Comparison of ENCODE assay signal across 8 mouse cellular contexts in the genomic region with DNA sequence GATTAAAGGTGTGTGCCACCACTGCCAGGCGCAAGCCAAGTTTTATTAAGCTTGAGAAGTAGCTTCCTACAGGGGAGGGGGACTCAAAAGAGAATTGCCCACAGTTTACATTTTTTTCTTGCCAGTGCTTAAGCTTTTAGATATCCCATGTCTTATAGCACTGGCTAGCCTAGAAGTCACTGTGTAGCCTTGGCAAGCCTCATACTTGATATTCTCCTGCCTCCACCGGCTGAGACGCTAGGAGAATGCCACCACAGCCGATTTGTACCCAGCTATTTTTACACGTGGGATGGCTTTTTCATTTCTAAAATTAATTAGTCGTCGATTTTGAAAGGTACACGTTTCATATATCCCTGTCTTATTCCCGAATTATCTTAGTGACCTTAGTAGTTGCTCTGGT. TPM values are rescaled to one million over a fixed set of nuclear protein-coding genes. Genes with fewer than 3 reads are reported as not detected.
DNase-seq lines count a peak whose midpoint lies in the region; ATAC-seq and TF ChIP-seq lines count a peak whose summit lies in the region.

No protein-coding gene starts in this region.

- peak overlapping the region; percentile 63 for H3K27ac ChIP-seq in spleen, adult 2 months (ENCODE audit: insufficient read depth, low read length)
- H3K27ac ChIP-seq in limb, embryonic 15.5 days: peak overlapping the region; percentile 60
- H3K27ac ChIP-seq in stomach, postnatal 0 days (replicated peaks): peak overlapping the region; percentile 69

- H3K9me3 ChIP-seq in limb, embryonic 15.5 days: no peaks in the 10 kb centered on the region
- H3K9me3 ChIP-seq in stomach, postnatal 0 days (ENCODE audit: control insufficient read depth, low read length): no peaks in the 10 kb centered on the region

- WGBS in spleen, adult 2 months: 21% methylated on average over 9 of the region's 9 CpGs
- WGBS in limb, embryonic 15.5 days: 27% methylated on average over 9 of the region's 9 CpGs
- 22% methylated on average over 9 of the region's 9 CpGs for WGBS in stomach, postnatal 0 days

- H3K4me3 ChIP-seq in spleen, adult 2 months (ENCODE audit: extremely low read depth, insufficient read depth, insufficient read length): peak overlapping the region; percentile 38
- peak overlapping the region; percentile 99 for H3K4me3 ChIP-seq in limb, embryonic 15.5 days
- peak overlapping the region; percentile 95 for H3K4me3 ChIP-seq in stomach, postnatal 0 days (ENCODE audit: low read depth, low read length)

- no peak for ATAC-seq in limb, embryonic 15.5 days (ENCODE audit: insufficient number of reproducible peaks, low FRiP score, low TSS enrichment, low read depth)
- ATAC-seq in stomach, postnatal 0 days (ENCODE audit: low FRiP score, low TSS enrichment): peak; percentile 7; the same call in 1 of the 2 replicates

- peaks cover 42% of the 10 kb centered on the region for H3K36me3 ChIP-seq in spleen, adult 2 months (ENCODE audit: control insufficient read depth, insufficient read depth, low read length)
- peaks cover 60% of the 10 kb centered on the region for H3K36me3 ChIP-seq in limb, embryonic 15.5 days
- H3K36me3 ChIP-seq in stomach, postnatal 0 days (ENCODE audit: control insufficient read depth, insufficient read depth, low read length): peaks cover 39% of the 10 kb centered on the region

- TF ChIP-seq CTCF in spleen, adult 2 months (IDR thresholded peaks at IDR 0.05; ENCODE audit: extremely low read depth, insufficient read depth, insufficient read length, insufficient replicate concordance): no peak
- no peak for TF ChIP-seq CTCF in stomach, postnatal 0 days (IDR thresholded peaks at IDR 0.05; ENCODE audit: low read depth)

- H3K4me1 ChIP-seq in spleen, adult 2 months (ENCODE audit: control insufficient read depth, insufficient read depth, insufficient read length): peaks cover 10% of the 10 kb centered on the region
- H3K4me1 ChIP-seq in limb, embryonic 15.5 days: peaks cover 33% of the 10 kb centered on the region
- H3K4me1 ChIP-seq in stomach, postnatal 0 days (replicated peaks; ENCODE audit: control insufficient read depth, insufficient read depth): peaks cover 2% of the 10 kb centered on the region; the same call in 1 of the 2 replicates

- peak overlapping the region; percentile 82 for H3K4me2 ChIP-seq in limb, embryonic 15.5 days
- peak overlapping the region; percentile 56 for H3K4me2 ChIP-seq in stomach, postnatal 0 days (replicated peaks; ENCODE audit: low read depth)

- no peak overlapping the region for H3K9ac ChIP-seq in limb, embryonic 15.5 days
- no peak overlapping the region for H3K9ac ChIP-seq in stomach, postnatal 0 days (ENCODE audit: low read length)

- H3K27me3 ChIP-seq in spleen, adult 2 months (ENCODE audit: control insufficient read depth, insufficient read depth, low read length): no peaks in the 10 kb centered on the region
- no peaks in the 10 kb centered on the region for H3K27me3 ChIP-seq in limb, embryonic 15.5 days
- no peaks in the 10 kb centered on the region for H3K27me3 ChIP-seq in stomach, postnatal 0 days (ENCODE audit: control insufficient read depth, insufficient read depth, low read length)

- no peak for TF ChIP-seq POLR2A in spleen, adult 2 months (IDR thresholded peaks at IDR 0.05; ENCODE audit: low read depth, low read length)

- TF ChIP-seq EP300 in stomach, postnatal 0 days (optimal IDR thresholded peaks at IDR 0.05): no peak

- peak; percentile 24 for DNase-seq in adrenal gland, adult 2 months
- no peak for DNase-seq in adrenal gland, postnatal 4 days (ENCODE audit: low spot score in 2 of 2)
- DNase-seq in spleen, adult 2 months (ENCODE audit: low read depth in 1 of 2, low spot score in 2 of 2): no peak
- no peak for DNase-seq in spleen, adult 18-20 months
- no peak for DNase-seq in stomach, postnatal 0 days (ENCODE audit: low spot score)
- no peak for DNase-seq in spleen, postnatal 10 days (ENCODE audit: low spot score in 2 of 2)
- no peak for DNase-seq in Muller cell, postnatal 12 days (ENCODE audit: inconsistent ontology term)

RNA-seq across cellular contexts. Expression of a gene that starts 0.5 kb away (rescaled TPM):
- total RNA-seq in adrenal gland, adult 2 months (2021): 10 to 100 TPM; 85.5 to 97.8 TPM
- 7.0 and 8.6 TPM in 2 replicates for polyA plus RNA-seq in adrenal gland, adult 2 months (2012; rRNA removed)
- total RNA-seq in adrenal gland, postnatal 4 days (2021): 10 to 100 TPM; 82.4 to 93.3 TPM
- polyA plus RNA-seq in spleen, adult 2 months (2012; rRNA removed): 19.2 TPM in 2 replicates
- 76.6 and 80.6 TPM in 2 replicates for polyA plus RNA-seq in limb, embryonic 15.5 days (2015; fragmentation: Nextera tagmentation; extraction: Ambion mirVana)
- 74.1 and 77.9 TPM in 2 replicates for polyA plus RNA-seq in stomach, postnatal 0 days (2015; fragmentation: Nextera tagmentation; extraction: Ambion mirVana)

RNA-seq across cellular contexts. Expression of a gene that starts 6.8 kb away (rescaled TPM):
- 100 to 1,000 TPM; 313 to 460 TPM for total RNA-seq in adrenal gland, adult 2 months (2021)
- polyA plus RNA-seq in adrenal gland, adult 2 months (2012; rRNA removed): 2,634 and 2,855 TPM in 2 replicates
- total RNA-seq in adrenal gland, postnatal 4 days (2021): 100 to 1,000 TPM; 365 to 381 TPM
- polyA plus RNA-seq in spleen, adult 2 months (2012; rRNA removed): 691 and 1,139 TPM in 2 replicates
- 496 and 523 TPM in 2 replicates for polyA plus RNA-seq in limb, embryonic 15.5 days (2015; fragmentation: Nextera tagmentation; extraction: Ambion mirVana)
- 278 and 283 TPM in 2 replicates for polyA plus RNA-seq in stomach, postnatal 0 days (2015; fragmentation: Nextera tagmentation; extraction: Ambion mirVana)

RNA-seq across cellular contexts. Expression of a gene that starts 15.4 kb away (rescaled TPM):
- total RNA-seq in adrenal gland, adult 2 months (2021): 100 to 1,000 TPM; 231 to 336 TPM
- 150 and 191 TPM in 2 replicates for polyA plus RNA-seq in adrenal gland, adult 2 months (2012; rRNA removed)
- total RNA-seq in adrenal gland, postnatal 4 days (2021): 100 to 1,000 TPM; 214 to 225 TPM
- polyA plus RNA-seq in spleen, adult 2 months (2012; rRNA removed): 83.2 and 90.6 TPM in 2 replicates
- 193 and 203 TPM in 2 replicates for polyA plus RNA-seq in limb, embryonic 15.5 days (2015; fragmentation: Nextera tagmentation; extraction: Ambion mirVana)
- polyA plus RNA-seq in stomach, postnatal 0 days (2015; fragmentation: Nextera tagmentation; extraction: Ambion mirVana): 187 and 193 TPM in 2 replicates

Comparison
In these comparisons a context has a peak if more than half of its experiments do, and no peak if none do; other contexts are left out.
1. H3K4me3 ChIP-seq: peak in every context shown above with its lines; median percentile 99 in limb, embryonic 15.5 days; 95 in stomach, postnatal 0 days; 38 in spleen, adult 2 months.